Mouse (Mus musculus) intestine, postnatal 0 days (tissue): Measurements from ENCODE around the gene Gfpt2. TPM values are rescaled to one million over a fixed set of nuclear protein-coding genes. Genes with fewer than 3 reads are reported as not detected.

Experiments used
- ATAC-seq: fragments of 200-750 bp; cut with Nextera tagmentation; 2 replicates; pipeline ENCODE4 v1.8.0; 2017; ENCODE audit warnings: mild to moderate bottlenecking, moderate TSS enrichment, moderate library complexity
- H3K27ac ChIP-seq: fragments of 300-500 bp; sonication (generic); 2 replicates; pipeline ENCODE4 v1.5.1; 2014; ENCODE audit warnings: mild to moderate bottlenecking, low read depth, low read length, moderate library complexity
- H3K27me3 ChIP-seq: fragments of 300-500 bp; sonication (generic); replicated peaks from 2 replicates; pipeline ENCODE4 v1.6.1; 2014; ENCODE audit warnings: low read length, mixed read lengths; ENCODE audit not compliant: control insufficient read depth, insufficient read depth
- H3K36me3 ChIP-seq: fragments of 300-500 bp; sonication (generic); 2 replicates; pipeline ENCODE4 v1.6.1; 2014; ENCODE audit warnings: mild to moderate bottlenecking, moderate library complexity; ENCODE audit not compliant: control insufficient read depth, insufficient read depth
- H3K4me1 ChIP-seq: fragments of 300-500 bp; sonication (generic); replicated peaks from 2 replicates; pipeline ENCODE4 v1.6.1; 2014; ENCODE audit warnings: antibody characterized with exemption, low read length, mixed read lengths; ENCODE audit not compliant: control insufficient read depth, insufficient read depth
- H3K4me2 ChIP-seq: fragments of 300-500 bp; sonication (generic); replicated peaks from 2 replicates; pipeline ENCODE4 v1.6.1; 2014; ENCODE audit warnings: low read depth, mild to moderate bottlenecking, moderate library complexity
- H3K4me3 ChIP-seq: fragments of 300-500 bp; sonication (generic); 2 replicates; pipeline ENCODE4 v1.5.1; 2014; ENCODE audit warnings: low read depth, low read length
- H3K9ac ChIP-seq: fragments of 300-500 bp; sonication (generic); 2 replicates; pipeline ENCODE4 v1.6.1; 2014; ENCODE audit warnings: mild to moderate bottlenecking, low read depth, low read length
- H3K9me3 ChIP-seq: fragments of 300-500 bp; sonication (generic); 2 replicates; pipeline ENCODE4 v1.6.1; 2016; ENCODE audit warnings: mixed run types; ENCODE audit not compliant: control insufficient read depth
- CTCF ChIP-seq: sonication (generic); IDR thresholded peaks from 2 replicates; pipeline ENCODE4 v1.5.1; 2016; ENCODE audit warnings: low read depth, mild to moderate bottlenecking, control low read depth, antibody characterized with exemption, moderate library complexity
- WGBS: fragments of 180-500 bp; shearing (Covaris S2); extraction: QIAGEN DNeasy Blood & Tissue Kit; methylation state at CpG from one replicate; pipeline ENCODE4 v1.1.7; 2014; 5-methylcytosine and 5-hydroxymethylcytosine counted together
- microRNA-seq: library from miRNA; unstranded; fragments of <30 nt; microRNA quantifications from one replicate; pipeline ENCODE4, GENCODE M21; 2016
- polyA plus RNA-seq: library from polyadenylated mRNA; unstranded; fragments of >200 nt; fragmentation: Nextera tagmentation; extraction: Ambion mirVana; gene quantifications from 2 replicates; pipeline ENCODE4 v1.2.1, GENCODE M21; 2015

The Gfpt2 gene
- polyA plus RNA-seq, 1 experiment from 2014 or later = 1.7 TPM

DNA sequence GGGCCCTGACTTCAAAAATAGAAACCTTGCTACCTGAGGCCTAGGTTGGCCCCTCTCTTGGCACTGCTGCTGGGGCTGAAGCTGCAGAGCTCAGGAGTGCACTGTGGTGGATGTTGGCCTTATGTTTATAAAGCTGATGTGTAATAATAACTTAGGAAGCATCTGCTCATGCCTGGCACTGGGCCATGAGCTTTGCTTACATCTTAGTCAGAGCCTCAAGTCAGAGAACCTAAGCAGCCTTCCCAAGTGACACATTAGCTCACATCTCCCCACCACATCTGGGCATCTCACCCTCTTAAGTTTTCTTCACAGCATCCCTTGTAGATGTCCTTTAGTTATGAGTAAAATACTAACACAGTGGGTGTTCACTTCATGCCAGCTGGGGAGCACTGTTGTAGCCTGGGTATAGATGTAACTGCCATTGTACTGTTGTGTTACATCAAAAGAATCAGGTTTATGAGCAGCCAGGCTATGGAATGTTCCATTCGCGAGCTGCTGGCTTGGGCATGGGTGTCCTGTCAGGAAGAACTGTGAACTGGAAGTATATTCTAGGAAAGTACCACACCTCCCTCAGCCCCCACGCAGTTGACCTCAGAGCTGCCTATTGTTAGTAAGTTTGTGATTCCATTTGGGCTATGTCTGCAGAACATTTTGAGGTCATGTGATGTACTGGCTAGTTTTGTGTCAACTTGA is 86.1 kb downstream of the Gfpt2 start:
- ATAC-seq = no peak

DNA sequence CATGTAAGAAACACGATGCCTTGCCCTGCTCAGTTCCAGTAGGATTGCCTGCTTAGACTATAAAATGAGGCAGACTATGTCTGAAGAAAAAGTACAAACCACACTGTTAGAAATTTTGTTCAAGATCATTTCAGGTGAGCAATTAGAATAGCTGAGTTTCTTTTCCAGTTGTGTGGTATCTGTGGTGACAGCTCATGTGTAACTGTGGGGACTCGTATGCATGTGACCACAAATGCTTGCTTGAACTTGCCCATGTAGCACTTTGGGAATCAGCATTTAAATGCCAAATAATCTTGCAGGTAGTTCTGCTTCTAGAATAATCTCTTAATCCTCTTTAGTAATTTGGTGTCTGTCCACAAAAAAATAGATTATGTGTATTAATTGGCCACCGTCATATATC is 89.4 kb downstream of the Gfpt2 start:
- Histone ChIP-seq H3K4me1 (no peaks in the 10 kb centered on the region), H3K36me3 (peaks cover 38% of the 10 kb centered on the region), H3K27me3 (no peaks in the 10 kb centered on the region), H3K9ac (no peak overlapping the region), H3K4me3 (no peak overlapping the region), H3K27ac (no peak overlapping the region), H3K4me2 (no peak overlapping the region), H3K9me3 (no peaks in the 10 kb centered on the region)
- WGBS = 93% methylated on average over 3 of the region's 3 CpGs
- no peak for ATAC-seq
- TF ChIP-seq CTCF = no peak

More for the DNA sequence above, 86.1 kb downstream of the Gfpt2 start:
- Histone ChIP-seq H3K4me3 (no peak overlapping the region), H3K9ac (no peak overlapping the region), H3K27ac (no peak overlapping the region), H3K36me3 (peaks cover 44% of the 10 kb centered on the region), H3K4me1 (no peaks in the 10 kb centered on the region), H3K9me3 (no peaks in the 10 kb centered on the region), H3K27me3 (no peaks in the 10 kb centered on the region), H3K4me2 (no peak overlapping the region)
- 83% methylated on average over 3 of the region's 3 CpGs for WGBS
- no peak for TF ChIP-seq CTCF

Small RNA genes within 50 kb of the gene (microRNA-seq; reads per million reads assigned to microRNA genes)
- not detected for gene Gm23813

Other genes starting within 250 kb of the Gfpt2 start
- gene Olfr1380, start 237.3 kb upstream of the Gfpt2 start, polyA plus RNA-seq = not detected in 2 replicates
- 3.9 and 4.0 TPM in 2 replicates for gene Flt4, start 184.9 kb upstream of the Gfpt2 start, polyA plus RNA-seq
- 3.2 and 4.4 TPM in 2 replicates for gene Scgb3a1, start 130.6 kb upstream of the Gfpt2 start, polyA plus RNA-seq
- 27.2 and 31.3 TPM in 2 replicates for gene Cnot6, start 81.5 kb upstream of the Gfpt2 start, polyA plus RNA-seq
- gene Mapk9, start 52.6 kb downstream of the Gfpt2 start, polyA plus RNA-seq = 21.7 and 22.0 TPM in 2 replicates
- gene Rasgef1c, start 107.7 kb downstream of the Gfpt2 start, polyA plus RNA-seq = 0.44 and 0.78 TPM in 2 replicates
- 46.5 and 52.2 TPM in 2 replicates for gene Rnf130, start 231.2 kb downstream of the Gfpt2 start, polyA plus RNA-seq